Mouse (Mus musculus) lung, adult 2 months (tissue): ENCODE measurements at regions not wholly inside any gene's neighbourhood (a gene's known extent, or its start where the extent isn't known, plus 50 kb on each side); places are given as distances from the start of the nearest gene placed in this dataset.
"Not testable (repeated sequence)": the region's sequence is repeated elsewhere in the genome, so short reads cannot be mapped to it uniquely, and the experiment has no call there.

ENCODE experiments used
- DNase-seq: peaks from one replicate; pipeline ENCODE4 v3.0.0; 2022
- H3K4me1 ChIP-seq: fragments of 200-500 bp; 2 replicates; pipeline ENCODE4 v1.6.1; 2011; ENCODE audit warnings: low read length; ENCODE audit not compliant: control insufficient read depth, insufficient read depth
- H3K4me3 ChIP-seq: fragments of 200-500 bp; replicated peaks from 2 replicates; pipeline ENCODE3; 2011; ENCODE audit warnings: low read depth, mild to moderate bottlenecking, control low read depth, low read length; ENCODE audit errors: extremely low read depth
- CTCF ChIP-seq: fragments of 200-500 bp; IDR thresholded peaks from 2 replicates; pipeline ENCODE4 v1.5.1; 2011; ENCODE audit warnings: mild to moderate bottlenecking, low read length, control low read depth; ENCODE audit not compliant: insufficient read depth
- POLR2A ChIP-seq: fragments of 200-500 bp; IDR thresholded peaks from 2 replicates; pipeline ENCODE4 v1.6.1; 2011; ENCODE audit warnings: low read depth, mild to moderate bottlenecking, control low read depth, low read length, borderline replicate concordance; ENCODE audit errors: extremely low read depth
- WGBS: fragments of 180-500 bp; shearing (Covaris S2); methylation state at CpG from one replicate; pipeline ENCODE4 v1.1.7; 2018; 5-methylcytosine and 5-hydroxymethylcytosine counted together

DNA sequence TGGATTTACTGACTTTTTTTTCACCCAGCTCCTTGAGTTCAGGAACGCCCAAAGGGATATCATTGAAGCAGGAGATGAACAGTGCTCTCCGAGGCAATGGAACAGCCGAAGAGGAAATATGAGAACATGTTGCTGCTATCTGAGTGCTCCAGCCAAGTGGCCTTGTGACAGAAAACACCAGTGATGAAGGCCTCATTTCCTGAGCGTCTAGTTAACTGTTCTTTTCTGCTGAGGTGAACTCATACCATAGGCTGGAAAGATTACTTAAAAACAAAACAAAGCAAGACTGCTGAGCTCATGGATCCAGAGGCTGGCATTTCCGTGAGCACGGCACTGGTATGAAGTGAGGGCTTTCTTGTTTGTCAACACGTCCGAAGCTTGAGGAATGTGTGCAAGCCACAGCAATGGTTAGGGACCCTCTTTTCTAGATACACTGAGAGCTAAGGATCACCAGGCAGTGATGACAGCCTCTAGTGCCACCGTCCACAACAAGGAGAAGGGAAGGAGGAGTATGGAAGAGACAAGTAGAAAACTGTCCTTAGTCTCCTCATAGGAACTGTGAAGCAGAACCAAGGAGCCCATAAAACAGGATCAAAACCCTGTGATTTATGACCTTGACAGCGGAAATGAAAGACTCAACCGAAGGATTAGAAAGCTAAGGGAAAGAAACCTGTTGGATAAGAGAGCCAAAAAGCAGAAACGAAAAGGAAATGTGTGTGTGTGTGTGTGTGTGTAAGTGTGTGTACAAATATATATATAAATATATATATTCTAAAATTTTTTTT lies 200.4 kb downstream of the Fam43a start:
- no peak for DNase-seq
- 33% methylated on average over 12 of the region's 12 CpGs for WGBS
- Histone ChIP-seq H3K4me1 (peaks cover 8% of the 10 kb centered on the region; the same call in 1 of the 2 replicates), H3K4me3 (no peak overlapping the region)
- TF ChIP-seq CTCF (no peak), POLR2A (no peak)

DNA sequence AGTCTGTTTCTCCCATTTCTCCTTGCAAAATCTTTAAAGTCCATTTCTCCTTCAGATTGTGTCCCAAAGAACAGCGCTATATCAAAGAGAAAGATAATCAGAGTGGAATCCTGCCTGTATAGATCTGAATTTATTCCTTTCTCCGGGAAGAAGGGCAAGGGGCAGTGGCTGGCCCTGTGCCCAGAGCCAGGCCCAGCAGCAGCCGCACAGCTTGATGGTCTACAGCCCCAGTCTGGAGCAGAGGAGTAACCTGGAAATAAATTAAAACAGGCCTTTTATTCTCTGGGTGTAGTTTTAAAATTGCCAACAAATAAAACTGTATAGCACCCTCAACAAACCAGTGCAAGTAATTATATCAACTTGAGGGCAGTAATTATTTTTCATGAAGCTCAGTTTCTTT lies 204.5 kb downstream of the Fam43a start:
- TF ChIP-seq POLR2A (no peak), CTCF (no peak)
- WGBS: 58% methylated on average over 3 of the region's 3 CpGs
- Histone ChIP-seq H3K4me3 (no peak overlapping the region), H3K4me1 (peaks cover 5% of the 10 kb centered on the region; the same call in 1 of the 2 replicates)
- DNase-seq: no peak

GRCm38 (mm10) chr16:30806206-30806605 lies 206.7 kb downstream of the Fam43a start:
- not testable (repeated sequence) for H3K4me3 ChIP-seq, H3K4me1 ChIP-seq, DNase-seq
- 52% methylated on average over 4 of the region's 4 CpGs for WGBS

DNA sequence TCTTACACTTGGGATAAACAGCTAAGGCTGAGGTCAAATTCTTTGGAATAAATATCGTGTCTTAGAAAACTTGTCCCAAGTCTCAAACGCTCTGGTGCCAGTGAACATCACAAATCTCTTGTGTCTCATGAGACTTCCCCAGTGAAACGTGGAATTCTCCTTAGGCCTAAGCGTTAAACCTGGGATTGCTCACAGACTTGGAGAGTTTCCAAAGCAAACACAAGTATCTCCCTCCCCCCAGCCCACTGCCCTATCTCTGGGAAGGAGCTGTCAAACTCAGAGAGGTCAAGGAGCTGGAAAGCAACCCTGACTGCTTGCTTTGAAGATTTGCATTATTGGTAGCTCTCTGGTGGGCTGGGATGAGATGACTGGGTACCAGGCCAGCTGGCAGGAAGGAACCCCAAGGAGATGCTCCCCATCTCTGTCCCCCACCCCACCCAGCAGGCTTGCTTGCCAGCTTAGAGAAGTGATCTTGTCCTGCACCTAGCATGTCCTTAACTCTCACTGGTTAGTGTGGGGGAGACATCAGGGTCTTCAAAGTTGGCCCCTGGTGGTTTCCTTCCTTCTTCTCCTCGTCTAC lies 219.1 kb downstream of the Fam43a start:
- 35% methylated on average over 5 of the region's 5 CpGs for WGBS
- H3K4me1 ChIP-seq: peaks cover 12% of the 10 kb centered on the region
- DNase-seq: no peak
- H3K4me3 ChIP-seq: no peak overlapping the region
- no peak for TF ChIP-seq CTCF
- TF ChIP-seq POLR2A: no peak

DNA sequence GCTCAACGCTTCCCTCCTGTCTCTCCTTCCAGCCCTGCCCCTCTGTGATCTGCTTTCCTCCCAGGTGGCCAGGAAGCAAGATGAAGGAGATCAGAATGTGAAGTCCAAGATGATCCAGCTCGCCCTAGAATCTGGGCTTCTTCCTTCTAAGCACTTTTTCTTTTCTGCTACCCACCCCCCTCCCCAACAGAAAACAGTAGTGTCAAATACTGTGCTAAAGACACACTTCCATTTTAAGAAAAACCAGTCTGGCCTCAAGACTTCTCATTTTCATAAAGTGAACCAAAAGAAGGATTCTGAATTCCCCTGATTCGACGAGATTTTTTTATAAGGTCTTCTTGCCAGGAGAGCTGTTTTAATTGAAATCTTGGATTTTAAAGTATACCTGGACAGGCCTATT lies 219.8 kb downstream of the Fam43a start:
- WGBS: 82% methylated on average over 4 of the region's 4 CpGs
- TF ChIP-seq CTCF: no peak
- no peak for TF ChIP-seq POLR2A
- Histone ChIP-seq H3K4me3 (no peak overlapping the region), H3K4me1 (peaks cover 12% of the 10 kb centered on the region)
- no peak for DNase-seq

GRCm38 (mm10) chr16:30820234-30820633 lies 220.7 kb downstream of the Fam43a start:
- no peak for TF ChIP-seq POLR2A
- no peak for TF ChIP-seq CTCF
- H3K4me3 ChIP-seq: no peak overlapping the region
- peaks cover 12% of the 10 kb centered on the region for H3K4me1 ChIP-seq
- 78% methylated on average over 3 of the region's 3 CpGs for WGBS
- no peak for DNase-seq

- no peak overlapping the region for H3K4me3 ChIP-seq
- WGBS: 52% methylated on average over 4 of the region's 4 CpGs
- TF ChIP-seq POLR2A: no peak
- no peak for TF ChIP-seq CTCF
- DNase-seq: no peak
- peaks cover 12% of the 10 kb centered on the region for H3K4me1 ChIP-seq
These were observed 221.2 kb downstream of the Fam43a start for GRCm38 (mm10) chr16:30820761-30821160.

- Histone ChIP-seq H3K4me3 (peak overlapping the region; percentile 45), H3K4me1 (peaks cover 12% of the 10 kb centered on the region)
- TF ChIP-seq POLR2A (no peak), CTCF (no peak)
- WGBS: 10% methylated on average over 17 of the region's 17 CpGs
- DNase-seq: peak; percentile 70
These were observed 221.8 kb downstream of the Fam43a start for GRCm38 (mm10) chr16:30821191-30821910.

DNA sequence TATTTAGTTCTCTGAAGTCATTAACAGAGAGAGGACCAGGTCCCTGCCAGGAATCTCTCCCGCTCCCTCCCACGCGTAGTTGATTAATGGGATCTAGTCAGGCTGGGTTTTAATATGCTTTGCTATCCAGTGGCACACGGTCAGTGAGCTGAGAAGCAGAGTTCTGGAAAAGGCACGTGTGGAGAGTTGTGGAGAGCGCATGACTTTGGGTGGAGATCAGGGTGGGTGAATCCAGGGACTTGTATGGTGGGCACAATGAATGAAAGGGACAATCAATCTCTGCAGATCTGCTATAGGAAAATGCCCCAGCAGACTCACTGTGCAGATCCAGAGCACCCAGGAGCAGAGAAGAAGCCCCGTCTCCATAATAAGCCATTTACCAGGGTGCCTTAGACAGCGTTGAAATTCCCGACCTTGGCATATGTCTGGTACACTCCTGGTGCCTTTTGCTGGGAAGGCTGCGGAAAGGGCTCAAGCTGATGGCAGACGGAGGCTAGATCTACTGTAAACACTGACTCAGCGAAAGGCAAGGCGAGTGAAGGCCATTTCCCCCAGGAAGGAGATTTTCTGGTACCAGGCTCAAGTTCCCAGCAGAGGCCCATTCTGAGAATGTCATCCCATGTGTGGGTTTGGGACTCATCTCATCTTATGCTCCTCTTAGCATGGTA lies 222.5 kb downstream of the Fam43a start:
- H3K4me1 ChIP-seq: peaks cover 12% of the 10 kb centered on the region
- WGBS: 36% methylated on average over 13 of the region's 13 CpGs
- H3K4me3 ChIP-seq: no peak overlapping the region
- no peak for DNase-seq
- TF ChIP-seq POLR2A: no peak
- TF ChIP-seq CTCF: no peak

DNA sequence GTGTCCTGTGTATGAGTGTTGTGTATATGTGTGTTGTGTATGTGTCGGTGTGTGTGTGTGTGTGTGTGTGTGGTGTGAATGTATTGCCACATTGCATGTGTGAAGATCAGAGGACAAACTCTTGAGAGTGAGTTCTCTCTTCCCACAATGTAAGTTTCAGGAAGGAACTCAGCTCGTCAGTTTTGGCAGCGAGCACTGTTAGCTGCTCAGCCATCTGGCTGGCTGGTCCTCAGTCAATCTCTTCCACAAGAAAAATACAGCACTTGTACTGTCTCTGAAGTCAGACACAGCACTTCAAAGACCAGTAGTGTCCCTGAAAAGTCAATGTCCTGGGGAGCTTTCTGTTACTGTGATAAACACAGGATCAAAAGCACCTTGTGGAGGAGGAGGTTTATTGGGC lies 226.6 kb downstream of the Fam43a start:
- DNase-seq: no peak
- Histone ChIP-seq H3K4me3 (no peak overlapping the region), H3K4me1 (peaks cover 7% of the 10 kb centered on the region; the same call in 1 of the 2 replicates)
- WGBS: 21% methylated on average over 3 of the region's 3 CpGs
- TF ChIP-seq POLR2A (no peak), CTCF (no peak)
